Mouse (Mus musculus): Measurements from ENCODE around the gene Nmrk2. TPM values are rescaled to one million over a fixed set of nuclear protein-coding genes. Genes with fewer than 3 reads are reported as not detected.
A peak's percentile ranks its signal among the peaks of the same experiment; 100 is the strongest.

Gene Nmrk2
- polyA plus RNA-seq, 1 experiment from 2014 or later, result 0.10 TPM

DNA sequence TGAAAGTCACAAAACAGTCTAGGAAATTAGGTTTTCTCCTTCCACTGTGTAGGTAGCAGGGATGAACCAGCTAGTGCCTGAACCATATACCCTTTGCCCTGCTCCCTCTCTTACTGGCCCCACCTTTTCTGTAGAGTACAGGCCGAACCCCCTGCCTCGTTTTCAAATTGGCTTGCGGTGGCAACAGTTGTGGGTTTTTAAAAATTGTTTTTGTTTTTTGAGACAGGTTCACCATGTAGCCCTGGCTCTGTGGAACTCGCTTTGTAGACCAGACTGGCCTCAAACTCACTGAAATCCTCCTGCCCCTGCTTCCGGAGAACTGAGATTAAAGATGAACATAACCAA, 33.8 kb downstream of the Nmrk2 start:
- peak overlapping the region; percentile 40 for H3K4me3 ChIP-seq (ENCODE audit: low read depth, low read length)
- peak overlapping the region; percentile 77; the same call in 1 of the 2 replicates for H3K27ac ChIP-seq (ENCODE audit: low read depth, low read length)
- H3K9ac ChIP-seq (ENCODE audit: low read depth, low read length), result peak overlapping the region; percentile 5; the same call in 1 of the 2 replicates
- 11% methylated on average over 5 of the region's 5 CpGs for WGBS
- ATAC-seq, result peak; percentile 37
- H3K4me1 ChIP-seq (replicated peaks; ENCODE audit: control insufficient read depth, insufficient read depth, low read length), result 0 out of 2 replicates have a peak, but pooled peaks cover 4% of the 10 kb centered on the region
- peaks cover 7% of the 10 kb centered on the region; the same call in 1 of the 2 replicates for H3K36me3 ChIP-seq (ENCODE audit: control insufficient read depth, insufficient read depth)
- no peaks in the 10 kb centered on the region for H3K9me3 ChIP-seq (ENCODE audit: control insufficient read depth)
- no peak for TF ChIP-seq CTCF (IDR thresholded peaks at IDR 0.05; ENCODE audit: low read depth)
- peak overlapping the region; percentile 88 for H3K4me2 ChIP-seq (replicated peaks; ENCODE audit: low read depth)
- H3K27me3 ChIP-seq (replicated peaks; ENCODE audit: control insufficient read depth, insufficient read depth, low read length), result no peaks in the 10 kb centered on the region

GRCm38 (mm10) chr10:81167200-81168086, 34.4 kb downstream of the Nmrk2 start, which contains the start of gene Pias4:
TSS of gene Pias4 (minus strand) at chr10:81167923.
- no peak for TF ChIP-seq CTCF (IDR thresholded peaks at IDR 0.05; ENCODE audit: low read depth)
- 1% methylated on average over 64 of the region's 64 CpGs for WGBS
- H3K4me3 ChIP-seq (ENCODE audit: low read depth, low read length), result peak within 1 kb of the TSS; percentile 93
- H3K27ac ChIP-seq (ENCODE audit: low read depth, low read length), result peak within 1 kb of the TSS; percentile 77
- H3K9me3 ChIP-seq (ENCODE audit: control insufficient read depth), result no peaks in the 10 kb centered on the region
- no peaks in the 10 kb centered on the region for H3K27me3 ChIP-seq (replicated peaks; ENCODE audit: control insufficient read depth, insufficient read depth, low read length)
- H3K9ac ChIP-seq (ENCODE audit: low read depth, low read length), result peak within 1 kb of the TSS; percentile 94
- H3K36me3 ChIP-seq (ENCODE audit: control insufficient read depth, insufficient read depth), result peaks cover 10% of the 10 kb centered on the region
- ATAC-seq, result peak; percentile 88
- H3K4me1 ChIP-seq (replicated peaks; ENCODE audit: control insufficient read depth, insufficient read depth, low read length), result 0 out of 2 replicates have a peak, but pooled peaks cover 4% of the 10 kb centered on the region
- H3K4me2 ChIP-seq (replicated peaks; ENCODE audit: low read depth), result peak within 1 kb of the TSS; percentile 88

DNA sequence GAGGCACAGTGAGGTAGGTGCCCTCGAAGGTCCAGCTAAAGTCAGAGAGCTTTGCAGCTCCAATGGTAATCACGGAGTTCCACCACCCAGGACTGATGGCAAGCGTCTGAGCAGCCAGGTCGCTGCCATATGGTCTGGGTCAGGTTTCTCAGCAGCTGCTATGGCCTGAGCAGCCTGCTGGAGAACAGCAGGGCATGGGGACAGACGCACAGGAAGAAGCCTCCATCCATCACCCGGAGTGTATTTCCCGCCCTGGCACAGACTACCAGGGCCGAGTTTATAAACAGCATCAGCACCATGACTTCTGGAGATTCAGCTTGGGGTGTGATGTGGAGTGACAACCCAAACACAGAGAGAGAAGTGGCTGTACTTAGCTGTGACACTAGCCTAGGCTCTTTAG, 36.7 kb downstream of the Nmrk2 start:
- no peaks in the 10 kb centered on the region for H3K27me3 ChIP-seq (replicated peaks; ENCODE audit: control insufficient read depth, insufficient read depth, low read length)
- no peak overlapping the region for H3K4me2 ChIP-seq (replicated peaks; ENCODE audit: low read depth)
- H3K4me3 ChIP-seq (ENCODE audit: low read depth, low read length), result no peak overlapping the region
- H3K36me3 ChIP-seq (ENCODE audit: control insufficient read depth, insufficient read depth), result peaks cover 33% of the 10 kb centered on the region
- H3K9ac ChIP-seq (ENCODE audit: low read depth, low read length), result no peak overlapping the region
- WGBS, result 77% methylated on average over 8 of the region's 8 CpGs
- no peak overlapping the region for H3K27ac ChIP-seq (ENCODE audit: low read depth, low read length)
- no peaks in the 10 kb centered on the region for H3K9me3 ChIP-seq (ENCODE audit: control insufficient read depth)
- no peak for TF ChIP-seq CTCF (IDR thresholded peaks at IDR 0.05; ENCODE audit: low read depth)
- 0 out of 2 replicates have a peak, but pooled peaks cover 4% of the 10 kb centered on the region for H3K4me1 ChIP-seq (replicated peaks; ENCODE audit: control insufficient read depth, insufficient read depth, low read length)
- no peak for ATAC-seq

DNA sequence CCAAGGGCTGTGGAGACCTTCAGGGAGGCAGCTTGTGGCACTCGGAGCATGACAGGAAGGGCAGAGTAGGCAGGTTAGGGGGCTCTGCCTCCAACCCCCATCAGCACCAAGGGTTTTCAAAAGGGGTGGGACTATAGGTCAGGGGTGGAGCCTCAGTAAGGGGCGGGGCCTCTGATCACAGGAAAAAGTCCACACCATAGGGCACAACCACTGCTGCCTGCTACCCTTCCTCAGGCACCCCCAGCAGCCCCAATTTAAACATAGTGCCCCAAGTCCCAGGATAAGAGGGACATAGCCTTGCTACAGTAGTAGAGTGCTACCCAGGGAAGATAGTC, 39.6 kb downstream of the Nmrk2 start:
- TF ChIP-seq CTCF (IDR thresholded peaks at IDR 0.05; ENCODE audit: low read depth), result no peak
- WGBS, result 52% methylated on average over 2 of the region's 2 CpGs
- H3K27ac ChIP-seq (ENCODE audit: low read depth, low read length), result no peak overlapping the region; the same call in 1 of the 2 replicates
- H3K9me3 ChIP-seq (ENCODE audit: control insufficient read depth), result no peaks in the 10 kb centered on the region
- peaks cover 46% of the 10 kb centered on the region for H3K36me3 ChIP-seq (ENCODE audit: control insufficient read depth, insufficient read depth)
- H3K4me1 ChIP-seq (replicated peaks; ENCODE audit: control insufficient read depth, insufficient read depth, low read length), result no peaks in the 10 kb centered on the region
- no peak overlapping the region for H3K4me2 ChIP-seq (replicated peaks; ENCODE audit: low read depth)
- no peaks in the 10 kb centered on the region for H3K27me3 ChIP-seq (replicated peaks; ENCODE audit: control insufficient read depth, insufficient read depth, low read length)
- H3K4me3 ChIP-seq (ENCODE audit: low read depth, low read length), result no peak overlapping the region
- peak overlapping the region; percentile 0; the same call in 1 of the 2 replicates for H3K9ac ChIP-seq (ENCODE audit: low read depth, low read length)
- 0 out of 2 replicates have a peak, but pooled peaks have one; percentile 15 for ATAC-seq

- no peak overlapping the region for H3K4me3 ChIP-seq (ENCODE audit: low read depth, low read length)
- no peak overlapping the region for H3K4me2 ChIP-seq (replicated peaks; ENCODE audit: low read depth)
- no peaks in the 10 kb centered on the region for H3K9me3 ChIP-seq (ENCODE audit: control insufficient read depth)
- no peak for TF ChIP-seq CTCF (IDR thresholded peaks at IDR 0.05; ENCODE audit: low read depth)
- H3K36me3 ChIP-seq (ENCODE audit: control insufficient read depth, insufficient read depth), result peaks cover 51% of the 10 kb centered on the region
- no peak overlapping the region; the same call in 1 of the 2 replicates for H3K27ac ChIP-seq (ENCODE audit: low read depth, low read length)
- 72% methylated on average over 8 of the region's 8 CpGs for WGBS
- no peaks in the 10 kb centered on the region for H3K27me3 ChIP-seq (replicated peaks; ENCODE audit: control insufficient read depth, insufficient read depth, low read length)
- peak overlapping the region; percentile 0; the same call in 1 of the 2 replicates for H3K9ac ChIP-seq (ENCODE audit: low read depth, low read length)
- peak; percentile 29; the same call in 1 of the 2 replicates for ATAC-seq
- no peaks in the 10 kb centered on the region for H3K4me1 ChIP-seq (replicated peaks; ENCODE audit: control insufficient read depth, insufficient read depth, low read length)
Measured at GRCm38 (mm10) chr10:81161602-81162317, 40.1 kb downstream of the Nmrk2 start.

DNA sequence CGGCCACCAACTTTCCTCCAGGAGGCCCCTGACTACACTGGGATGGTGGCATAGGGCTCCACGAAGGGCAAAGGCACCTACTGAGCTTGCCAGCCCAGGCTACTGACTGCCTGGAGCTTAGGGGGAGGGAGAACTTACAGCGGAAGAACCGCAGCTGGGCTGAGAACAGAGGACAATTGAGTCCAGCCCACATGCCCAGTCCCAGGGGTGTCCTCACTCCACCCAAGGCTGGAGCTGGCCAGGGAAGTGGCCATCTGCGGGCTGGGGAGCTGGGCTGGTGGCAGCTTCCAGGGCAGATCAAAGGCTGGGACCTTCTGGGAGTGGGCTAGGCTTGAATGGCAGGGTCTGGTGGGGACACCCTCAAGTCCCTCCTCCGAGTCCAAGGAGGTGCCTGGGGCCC, 47.1 kb downstream of the Nmrk2 start:
- no peak for ATAC-seq
- no peak for TF ChIP-seq CTCF (IDR thresholded peaks at IDR 0.05; ENCODE audit: low read depth)
- Histone ChIP-seq H3K27ac (ENCODE audit: low read depth, low read length) (peak overlapping the region; percentile 15; the same call in 1 of the 2 replicates), H3K9me3 (ENCODE audit: control insufficient read depth) (no peaks in the 10 kb centered on the region), H3K36me3 (ENCODE audit: control insufficient read depth, insufficient read depth) (peaks cover 65% of the 10 kb centered on the region), H3K4me1 (replicated peaks; ENCODE audit: control insufficient read depth, insufficient read depth, low read length) (no peaks in the 10 kb centered on the region), H3K4me2 (replicated peaks; ENCODE audit: low read depth) (no peak overlapping the region), H3K4me3 (ENCODE audit: low read depth, low read length) (no peak overlapping the region), H3K27me3 (replicated peaks; ENCODE audit: control insufficient read depth, insufficient read depth, low read length) (no peaks in the 10 kb centered on the region), H3K9ac (ENCODE audit: low read depth, low read length) (no peak overlapping the region)
- WGBS, result 75% methylated on average over 6 of the region's 6 CpGs
